Mouse (Mus musculus): Measurements from ENCODE around the gene Dcps.
A peak's percentile ranks its signal among the peaks of the same experiment; 100 is the strongest.
"Not testable (repeated sequence)": the region's sequence is repeated elsewhere in the genome, so short reads cannot be mapped to it uniquely, and the experiment has no call there.

The Dcps gene

GRCm38 (mm10) chr9:35182832-35183231, 7.0 kb upstream of the Dcps start:
- DNase-seq (ENCODE audit: extremely low read depth, low read depth, low spot score) = no peak

- DNase-seq (ENCODE audit: extremely low read depth, low read depth, low spot score) = no peak
Observed at GRCm38 (mm10) chr9:35176124-35176659, 331 bp upstream of the Dcps start.

- DNase-seq (ENCODE audit: extremely low read depth, low read depth, low spot score) = no peak
Observed at GRCm38 (mm10) chr9:35173331-35173730, 2.5 kb downstream of the Dcps start.

- no peak for DNase-seq (ENCODE audit: extremely low read depth, low read depth, low spot score)
Observed at GRCm38 (mm10) chr9:35170071-35170470, 5.8 kb downstream of the Dcps start.

GRCm38 (mm10) chr9:35166798-35167635, 8.8 kb downstream of the Dcps start:
- DNase-seq (ENCODE audit: extremely low read depth, low read depth, low spot score) = no peak

GRCm38 (mm10) chr9:35166144-35166797, 9.6 kb downstream of the Dcps start:
- DNase-seq (ENCODE audit: extremely low read depth, low read depth, low spot score) = no peak

- no peak for DNase-seq (ENCODE audit: extremely low read depth, low read depth, low spot score)
Observed at GRCm38 (mm10) chr9:35164142-35164874, 11.6 kb downstream of the Dcps start.

- no peak for DNase-seq (ENCODE audit: extremely low read depth, low read depth, low spot score)
Observed at GRCm38 (mm10) chr9:35163011-35163690, 12.7 kb downstream of the Dcps start.

GRCm38 (mm10) chr9:35161721-35162120, 14.1 kb downstream of the Dcps start:
- no peak for DNase-seq (ENCODE audit: extremely low read depth, low read depth, low spot score)

GRCm38 (mm10) chr9:35160662-35161061, 15.2 kb downstream of the Dcps start:
- no peak for DNase-seq (ENCODE audit: extremely low read depth, low read depth, low spot score)

- DNase-seq (ENCODE audit: extremely low read depth, low read depth, low spot score) = no peak
Observed at GRCm38 (mm10) chr9:35158477-35158876, 17.4 kb downstream of the Dcps start.

- DNase-seq (ENCODE audit: extremely low read depth, low read depth, low spot score) = no peak
Observed at GRCm38 (mm10) chr9:35156862-35157261, 19.0 kb downstream of the Dcps start.

GRCm38 (mm10) chr9:35156002-35156710, 19.7 kb downstream of the Dcps start:
- no peak for DNase-seq (ENCODE audit: extremely low read depth, low read depth, low spot score)

- no peak for DNase-seq (ENCODE audit: extremely low read depth, low read depth, low spot score)
Observed at GRCm38 (mm10) chr9:35152923-35153322, 22.9 kb downstream of the Dcps start.

GRCm38 (mm10) chr9:35148822-35149221, 27.0 kb downstream of the Dcps start:
- not testable (repeated sequence) for DNase-seq (ENCODE audit: extremely low read depth, low read depth, low spot score)

GRCm38 (mm10) chr9:35147261-35147660, 28.6 kb downstream of the Dcps start:
- not testable (repeated sequence) for DNase-seq (ENCODE audit: extremely low read depth, low read depth, low spot score)

GRCm38 (mm10) chr9:35145829-35146228, 30.0 kb downstream of the Dcps start:
- no peak for DNase-seq (ENCODE audit: extremely low read depth, low read depth, low spot score)

- DNase-seq (ENCODE audit: extremely low read depth, low read depth, low spot score) = no peak
Observed at GRCm38 (mm10) chr9:35145118-35145517, 30.7 kb downstream of the Dcps start.

- no peak for DNase-seq (ENCODE audit: extremely low read depth, low read depth, low spot score)
Observed at GRCm38 (mm10) chr9:35142221-35142620, 33.6 kb downstream of the Dcps start.

GRCm38 (mm10) chr9:35139231-35139744, 36.6 kb downstream of the Dcps start:
- DNase-seq (ENCODE audit: extremely low read depth, low read depth, low spot score) = peak; percentile 62
